Mouse (Mus musculus) cerebellum, adult 2 months (tissue): ENCODE measurements around the gene Atp2a1. TPM values are rescaled to one million over a fixed set of nuclear protein-coding genes. Genes with fewer than 3 reads are reported as not detected.

Source experiments
- DNase-seq, 2 experiments: peaks; one replicate each; pipeline ENCODE4 v3.0.0; 2021
- H3K27ac ChIP-seq: fragments of 200-500 bp; 2 replicates; pipeline ENCODE4 v1.5.1; 2012; ENCODE audit warnings: low read length, control low read depth, inconsistent platforms; ENCODE audit not compliant: insufficient read depth
- H3K27me3 ChIP-seq: fragments of 200-500 bp; 2 replicates; pipeline ENCODE4 v1.6.1; 2012; ENCODE audit warnings: inconsistent platforms, mild to moderate bottlenecking, low read length, moderate library complexity; ENCODE audit not compliant: control insufficient read depth, insufficient read depth
- H3K4me1 ChIP-seq: fragments of 200-500 bp; 2 replicates; pipeline ENCODE4 v1.6.1; 2011; ENCODE audit warnings: low read length; ENCODE audit not compliant: control insufficient read depth, insufficient read depth
- H3K4me3 ChIP-seq: fragments of 200-500 bp; replicated peaks from 2 replicates; pipeline ENCODE3; 2011; ENCODE audit warnings: mild to moderate bottlenecking, low read depth, low read length, control low read depth; ENCODE audit not compliant: insufficient read depth
- CTCF ChIP-seq: fragments of 200-500 bp; IDR thresholded peaks from 2 replicates; pipeline ENCODE4 v1.5.1; 2011; ENCODE audit warnings: low read depth, mild to moderate bottlenecking, control low read depth, low read length, moderate library complexity, borderline replicate concordance; ENCODE audit not compliant: insufficient read depth
- POLR2A ChIP-seq: fragments of 200-500 bp; IDR thresholded peaks from 2 replicates; pipeline ENCODE4 v1.6.1; 2011; ENCODE audit warnings: low read length, control low read depth, borderline replicate concordance; ENCODE audit not compliant: insufficient read depth
- WGBS: fragments of 180-500 bp; shearing (Covaris S2); methylation state at CpG from one replicate; pipeline ENCODE4 v1.1.7; 2018; 5-methylcytosine and 5-hydroxymethylcytosine counted together
- polyA plus RNA-seq: library from polyadenylated mRNA; depleted of rRNA; stranded (reverse); fragments of >200 nt; gene quantifications from 2 replicates; pipeline ENCODE4 v1.2.3, GENCODE M21; 2012; rRNA removed

The Atp2a1 gene
- polyA plus RNA-seq, 1 experiment = 0.46 TPM

DNA sequence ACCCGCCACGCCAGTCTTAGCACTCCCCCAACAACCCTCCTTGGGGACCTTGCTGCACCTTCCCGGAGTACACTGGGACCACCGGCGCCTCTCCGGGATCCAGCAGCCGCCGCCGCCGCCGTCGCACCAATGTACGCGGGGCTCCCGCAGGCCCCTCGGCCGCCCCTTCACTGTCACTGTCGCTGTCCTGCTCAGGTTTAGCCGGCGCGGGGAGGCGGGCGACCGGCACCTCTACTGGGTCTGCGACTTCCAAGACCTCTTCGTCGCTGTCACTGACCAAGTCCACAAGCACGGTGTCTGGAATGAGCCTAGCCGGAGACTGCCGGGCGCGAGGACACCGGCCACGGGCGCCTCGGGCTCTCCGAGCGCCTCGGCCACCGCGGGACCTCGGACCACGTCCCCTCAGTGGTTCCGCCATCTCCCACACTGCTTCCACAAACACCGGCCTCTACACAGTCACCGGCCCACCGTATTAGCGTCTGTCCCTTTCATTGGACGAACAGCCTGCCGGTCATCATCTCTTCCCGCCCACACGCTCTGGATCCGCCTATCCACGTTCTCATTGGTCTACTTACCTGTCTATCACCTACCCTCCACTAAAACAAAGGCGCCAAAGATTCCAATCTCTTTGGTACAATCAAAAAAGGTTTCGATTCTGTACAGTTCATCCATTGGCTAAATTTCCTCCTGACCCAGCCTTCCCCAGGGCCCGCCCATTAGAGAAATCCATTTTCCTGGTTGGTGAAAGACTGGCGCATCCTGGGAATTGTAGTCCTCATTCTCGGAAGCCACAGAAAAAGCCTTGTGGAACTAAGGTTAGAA lies 66.4 kb downstream of the Atp2a1 start, which contains the start of gene Nfatc2ip:
Gene Nfatc2ip, minus strand, starts transcription at position 440 of the 822 bp plus-strand sequence.
- Histone ChIP-seq H3K27me3 (no peaks in the 10 kb centered on the region), H3K27ac (no peak within 1 kb of the TSS), H3K4me3 (peak within 1 kb of the TSS; percentile 62), H3K4me1 (no peaks in the 10 kb centered on the region)
- WGBS = under 1% methylated on average over 59 of the region's 59 CpGs
- DNase-seq = peak; percentile 98 to 99
- TF ChIP-seq POLR2A (peak; percentile 86), CTCF (no peak)

Other genes with a start within 250 kb of the Atp2a1 start
- gene Sbk1, start 190.5 kb downstream of the Atp2a1 start, polyA plus RNA-seq = 227 and 282 TPM in 2 replicates
- gene Lat, start 93.5 kb downstream of the Atp2a1 start, polyA plus RNA-seq = 1.6 and 1.9 TPM in 2 replicates
- gene Spns1, start 85.7 kb downstream of the Atp2a1 start, polyA plus RNA-seq = 206 and 218 TPM in 2 replicates
- 6.3 and 6.4 TPM in 2 replicates for gene Nfatc2ip, start 66.4 kb downstream of the Atp2a1 start, polyA plus RNA-seq
- gene Cd19, start 48.2 kb downstream of the Atp2a1 start, polyA plus RNA-seq = 0.21 and 0.23 TPM in 2 replicates
- 22.2 and 24.0 TPM in 2 replicates for gene Rabep2, start 34.3 kb downstream of the Atp2a1 start, polyA plus RNA-seq
- 69.0 and 69.5 TPM in 2 replicates for gene Sh2b1, start 12.3 kb upstream of the Atp2a1 start, polyA plus RNA-seq
- gene Tufm, start 24.3 kb upstream of the Atp2a1 start, polyA plus RNA-seq = 123 and 124 TPM in 2 replicates
- 139 and 154 TPM in 2 replicates for gene Atxn2l, start 40.3 kb upstream of the Atp2a1 start, polyA plus RNA-seq
- 115 and 116 TPM in 2 replicates for gene Eif3c, start 103.3 kb upstream of the Atp2a1 start, polyA plus RNA-seq
- 0.87 and 0.98 TPM in 2 replicates for gene Apobr, start 121.8 kb upstream of the Atp2a1 start, polyA plus RNA-seq
- 38.1 and 44.2 TPM in 2 replicates for gene Cln3, start 122.7 kb upstream of the Atp2a1 start, polyA plus RNA-seq
- gene Il27, start 131.8 kb upstream of the Atp2a1 start, polyA plus RNA-seq = not detected in 2 replicates
- gene Nupr1, start 167.8 kb upstream of the Atp2a1 start, polyA plus RNA-seq = 9.3 and 10.6 TPM in 2 replicates
- gene Sgf29, start 186.2 kb upstream of the Atp2a1 start, polyA plus RNA-seq = 45.4 and 45.5 TPM in 2 replicates
- 6.4 and 10.6 TPM in 2 replicates for gene Sult1a1, start 213.3 kb upstream of the Atp2a1 start, polyA plus RNA-seq
- 51.0 and 61.6 TPM in 2 replicates for gene Bola2, start 232.3 kb upstream of the Atp2a1 start, polyA plus RNA-seq
- gene Slx1b, start 232.7 kb upstream of the Atp2a1 start, polyA plus RNA-seq = 39.6 and 40.3 TPM in 2 replicates
- 110 and 126 TPM in 2 replicates for gene Coro1a, start 244.7 kb upstream of the Atp2a1 start, polyA plus RNA-seq